Mouse (Mus musculus): Measurements from ENCODE around the gene Cd274.
"Not testable (repeated sequence)": the region's sequence is repeated elsewhere in the genome, so short reads cannot be mapped to it uniquely, and the experiment has no call there.

Gene Cd274

DNA sequence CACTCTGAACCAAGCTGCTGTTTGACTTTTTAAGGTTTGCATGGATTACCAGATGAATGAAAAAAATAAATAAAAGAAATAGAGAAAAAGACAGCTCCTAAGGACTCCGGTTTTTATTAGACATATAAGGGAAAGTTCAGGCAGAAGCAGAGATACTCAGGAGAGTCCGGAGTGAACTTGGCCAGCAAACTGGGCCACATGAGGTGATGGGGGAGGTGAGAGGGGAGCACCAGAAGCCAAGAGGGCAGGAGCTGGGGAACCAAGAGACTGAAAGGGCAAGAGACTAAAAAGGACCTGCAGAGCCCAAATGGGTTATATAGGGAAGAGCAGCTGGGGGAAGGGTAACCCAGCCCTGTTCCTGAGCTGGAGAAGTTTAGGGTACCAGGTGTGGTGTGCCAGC is 27.5 kb downstream of the Cd274 start:
- no peak for DNase-seq (ENCODE audit: low spot score in 2 of 2)

DNA sequence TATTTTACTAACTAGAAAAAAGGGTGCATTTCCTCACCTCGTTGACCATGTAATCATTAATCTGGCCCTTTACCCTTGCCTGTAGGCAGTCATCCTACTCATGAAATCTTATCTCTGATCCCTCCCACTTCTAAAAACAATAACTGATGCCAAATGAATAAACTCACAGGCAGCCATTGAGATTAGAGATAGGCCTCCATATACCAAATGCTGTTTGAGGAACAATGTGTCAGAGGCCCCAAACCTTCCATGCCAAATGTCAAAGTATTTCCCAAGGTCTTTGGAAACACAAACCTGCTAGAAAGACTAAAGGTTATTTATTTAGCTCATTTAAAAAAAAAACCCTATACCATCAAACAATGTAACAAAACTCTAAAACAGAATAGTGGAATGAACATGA is 29.1 kb downstream of the Cd274 start:
- no peak for DNase-seq (ENCODE audit: low spot score in 2 of 2)

DNA sequence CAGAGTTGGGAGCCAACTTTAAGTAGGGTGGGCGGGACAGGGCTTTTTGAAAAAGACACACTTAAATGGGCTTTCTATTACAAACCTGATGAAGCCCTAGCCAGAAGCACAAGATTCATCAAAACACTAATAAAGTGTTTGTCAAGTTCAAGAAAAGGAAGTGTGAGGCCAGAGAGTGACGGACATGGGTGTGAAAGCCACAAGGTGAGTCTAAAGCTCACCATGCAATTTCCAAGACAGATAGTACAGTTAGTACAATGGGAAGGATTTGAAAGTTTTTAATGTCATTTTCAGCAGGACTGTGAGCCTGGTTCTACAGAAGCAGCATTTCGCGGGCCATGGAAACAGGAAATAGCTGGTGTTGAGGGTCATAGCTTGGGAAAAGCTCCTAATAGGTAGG is 32.5 kb downstream of the Cd274 start:
- no peak for DNase-seq (ENCODE audit: low spot score in 2 of 2)

DNA sequence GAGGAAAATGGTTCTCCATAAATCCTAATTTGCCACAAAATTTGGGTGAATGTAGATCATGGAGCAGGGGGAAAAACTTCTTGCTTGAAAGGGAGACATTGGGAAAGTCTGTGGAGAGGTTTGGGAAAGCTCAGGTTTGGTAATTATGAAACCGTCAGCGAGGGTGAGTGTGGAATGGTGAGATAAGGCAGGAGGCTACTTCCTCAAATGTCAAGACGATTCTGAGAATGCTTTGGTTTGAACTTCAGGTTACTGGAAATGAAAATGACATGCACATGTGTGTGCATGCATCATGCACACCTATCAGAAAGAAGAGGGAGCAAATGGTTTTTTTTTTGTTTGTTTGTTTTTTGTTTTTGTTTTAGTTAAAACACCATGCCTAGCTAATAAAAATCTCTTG is 33.2 kb downstream of the Cd274 start:
- DNase-seq (ENCODE audit: low spot score in 2 of 2), result no peak

DNA sequence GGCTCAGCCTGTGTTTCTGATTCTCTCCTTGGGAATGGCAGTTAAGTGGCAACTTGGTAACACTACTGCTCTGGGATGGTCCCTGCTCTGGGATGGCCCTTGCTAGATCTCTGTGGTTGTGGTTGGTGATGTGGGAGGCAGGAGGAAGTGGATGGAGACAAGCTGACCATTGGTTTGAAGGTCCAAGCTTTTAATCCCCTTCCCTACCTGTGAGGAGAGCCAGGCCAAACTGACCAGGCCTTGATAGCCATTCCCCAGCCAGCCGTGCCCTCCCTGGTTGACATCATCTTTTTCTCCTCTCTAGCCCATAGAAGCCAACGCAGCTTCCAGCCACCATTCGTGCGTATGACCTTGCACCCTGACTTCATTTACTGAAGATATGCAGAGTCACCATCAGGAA is 35.4 kb downstream of the Cd274 start:
- DNase-seq (ENCODE audit: low spot score in 2 of 2), result no peak

DNA sequence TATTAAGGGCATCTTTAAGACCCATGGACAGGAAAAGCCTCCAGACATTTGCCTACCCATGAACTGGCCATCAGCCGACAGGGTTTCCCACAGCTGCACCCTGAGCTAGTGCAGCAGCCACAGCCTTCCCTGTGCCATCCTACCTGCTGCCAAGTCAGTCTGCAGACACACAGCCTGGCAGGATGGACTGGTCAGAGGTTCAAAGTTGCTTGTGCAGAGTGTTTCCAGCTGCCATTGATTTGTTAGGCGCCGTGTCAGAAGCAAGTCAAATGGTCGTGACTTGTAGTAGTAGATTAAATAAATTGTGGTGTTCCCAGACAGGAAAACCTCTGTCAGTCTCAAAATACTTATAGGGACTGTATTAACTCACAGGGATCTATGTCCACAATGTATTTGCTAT is 36.0 kb downstream of the Cd274 start:
- DNase-seq (ENCODE audit: low spot score in 2 of 2), result no peak

DNA sequence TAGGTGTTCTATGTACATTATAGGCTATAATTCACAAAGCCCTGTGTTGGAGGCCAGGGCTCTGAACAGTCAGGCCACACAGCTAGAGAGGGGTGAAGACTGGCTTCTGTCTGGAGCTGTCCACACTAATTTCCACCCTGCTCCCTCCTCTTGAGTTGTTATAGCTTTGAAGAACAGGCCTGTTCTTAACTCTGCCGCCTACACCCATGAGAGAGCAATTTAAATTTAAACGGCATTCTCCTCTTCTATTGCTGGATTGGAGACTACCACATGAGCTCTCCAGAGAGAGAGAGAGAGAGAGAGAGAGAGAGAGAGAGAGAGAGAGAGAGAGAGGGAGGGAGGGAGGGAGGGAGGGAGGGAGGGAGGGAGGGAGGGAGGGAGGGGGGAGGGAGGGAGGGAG is 38.1 kb downstream of the Cd274 start:
- DNase-seq (ENCODE audit: low spot score in 2 of 2), result no peak

DNA sequence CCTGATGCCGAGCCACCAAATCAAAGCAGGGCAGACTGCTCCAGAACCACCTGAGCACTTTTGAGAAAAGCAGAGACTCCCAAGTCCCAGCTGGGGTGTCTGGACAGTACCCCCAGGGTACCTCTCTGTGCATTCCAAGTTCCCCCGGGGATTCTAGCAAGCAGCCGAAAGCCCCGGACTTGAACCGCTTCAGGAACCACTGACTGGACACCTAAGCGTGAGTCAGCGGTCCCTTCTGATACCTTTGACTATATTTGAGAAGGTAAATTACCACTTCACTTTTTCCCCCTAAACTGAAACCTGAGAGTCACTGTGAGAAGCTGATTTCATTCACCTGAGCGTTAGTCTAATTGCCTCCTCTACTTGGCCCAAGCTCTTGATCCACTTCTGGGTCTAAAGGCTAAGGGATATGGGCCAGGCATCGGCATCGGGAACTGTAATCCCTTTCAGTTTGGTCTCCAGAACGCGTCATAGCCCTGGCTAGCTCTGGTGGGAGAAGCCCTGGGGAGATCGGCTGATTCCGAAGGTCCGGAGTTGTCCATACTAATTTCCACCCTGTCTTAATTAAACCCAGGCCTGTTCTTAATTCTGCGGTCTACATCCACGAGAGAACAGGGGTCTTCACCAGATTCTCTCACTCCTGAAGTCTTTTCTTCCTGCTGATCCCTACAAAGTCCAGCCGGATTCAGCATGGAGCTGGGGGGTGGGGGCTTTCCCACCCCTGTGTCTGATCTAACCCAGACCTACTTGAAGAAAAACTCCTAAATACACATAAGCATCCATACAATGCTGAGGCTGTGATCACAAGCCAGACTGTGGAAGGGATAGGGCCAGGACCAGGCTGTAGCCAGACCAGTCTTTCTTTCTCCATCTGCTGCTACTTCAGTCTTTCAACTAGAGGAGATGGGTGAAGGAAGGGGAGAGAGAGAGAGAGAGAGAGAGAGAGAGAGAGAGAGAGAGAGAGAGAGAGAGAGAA is 39.1 kb downstream of the Cd274 start:
- DNase-seq (ENCODE audit: low spot score in 2 of 2), result no peak

DNA sequence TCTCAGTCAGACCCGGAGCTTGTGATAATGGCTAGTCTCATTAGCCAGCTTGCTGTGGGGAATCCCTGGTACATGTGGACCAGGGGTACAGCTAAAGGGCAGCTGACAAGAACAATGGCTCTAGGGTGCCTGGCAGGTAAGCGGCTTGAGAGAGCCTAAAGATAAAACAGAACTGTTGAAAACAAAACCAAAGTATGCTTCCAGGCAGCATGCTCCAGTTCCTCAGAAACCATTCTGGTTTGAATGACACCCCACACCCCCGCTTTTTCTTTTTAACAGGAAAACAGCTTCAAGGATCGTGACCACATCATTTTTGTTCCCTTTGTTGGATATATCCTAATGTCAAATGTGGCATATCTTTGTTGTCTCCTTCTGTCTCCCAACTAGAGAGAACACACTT is 43.4 kb downstream of the Cd274 start, which contains the start of gene Pdcd1lg2:
Pdcd1lg2 (plus strand) TSS at position 301 of the 400 bp plus-strand sequence.
- DNase-seq (ENCODE audit: low spot score in 2 of 2), result no peak

DNA sequence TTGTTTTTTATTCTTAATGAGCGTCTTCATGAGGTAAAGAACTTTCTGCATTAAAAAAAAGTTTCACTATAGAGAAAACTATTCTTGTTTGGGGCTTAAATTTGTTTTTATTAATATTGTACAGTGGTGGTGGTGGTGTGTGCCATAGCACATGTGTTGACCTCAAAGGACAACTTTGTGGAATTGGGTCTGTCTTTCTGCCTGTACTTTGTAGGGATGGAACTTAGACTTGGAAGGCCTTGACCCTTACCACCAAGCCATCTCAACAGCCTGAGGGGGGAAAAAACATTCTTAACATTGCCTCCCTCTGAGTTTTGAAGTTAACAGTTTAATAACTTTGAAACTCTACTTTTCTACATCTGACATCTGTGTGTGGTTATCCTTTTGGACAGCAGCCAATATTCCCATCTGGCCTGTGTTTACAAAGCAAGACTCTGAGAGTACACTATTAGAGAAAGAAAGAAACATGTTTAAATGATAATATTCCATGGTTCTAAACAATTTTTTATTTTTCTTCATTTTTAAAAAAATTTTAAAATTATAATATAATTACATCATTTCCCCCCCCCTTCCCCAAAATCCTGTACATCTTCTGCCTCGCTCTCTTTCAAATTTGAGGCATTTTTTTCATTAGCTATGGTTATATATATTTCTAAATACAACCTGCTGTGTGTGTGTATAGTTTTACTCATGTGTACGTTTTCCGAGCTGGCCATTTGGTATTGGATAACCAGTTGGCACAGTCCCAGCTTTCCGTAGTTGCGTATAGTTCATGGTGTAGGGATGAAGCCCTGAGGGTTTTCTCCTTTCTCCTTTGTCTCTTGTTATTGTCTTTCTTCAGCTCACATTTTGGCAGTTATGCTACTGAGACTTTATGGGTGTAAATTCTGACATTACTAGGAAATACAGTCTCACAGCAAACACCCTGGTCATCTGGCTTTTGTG is 45.5 kb downstream of the Cd274 start:
- DNase-seq (ENCODE audit: low spot score in 2 of 2), result peak in 1 of 2 experiments; percentile 21

DNA sequence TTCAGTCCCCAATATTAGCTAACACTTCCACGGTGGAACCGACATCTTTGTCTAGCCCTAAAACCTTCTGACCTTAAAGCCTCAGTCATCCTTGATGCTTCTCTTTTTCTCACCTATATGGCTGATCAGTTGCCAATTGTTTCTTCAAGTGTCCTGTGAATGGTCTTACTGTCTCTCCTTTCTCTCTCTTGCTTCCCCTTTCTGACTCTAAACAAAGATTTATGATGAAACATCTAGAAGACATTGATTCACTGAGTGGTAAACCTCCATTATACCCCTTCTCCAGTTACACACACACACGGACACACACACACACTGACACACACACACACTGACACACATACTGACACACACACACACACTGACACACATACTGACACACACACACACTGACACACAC is 47.3 kb downstream of the Cd274 start:
- DNase-seq (ENCODE audit: low spot score in 2 of 2), result no peak

DNA sequence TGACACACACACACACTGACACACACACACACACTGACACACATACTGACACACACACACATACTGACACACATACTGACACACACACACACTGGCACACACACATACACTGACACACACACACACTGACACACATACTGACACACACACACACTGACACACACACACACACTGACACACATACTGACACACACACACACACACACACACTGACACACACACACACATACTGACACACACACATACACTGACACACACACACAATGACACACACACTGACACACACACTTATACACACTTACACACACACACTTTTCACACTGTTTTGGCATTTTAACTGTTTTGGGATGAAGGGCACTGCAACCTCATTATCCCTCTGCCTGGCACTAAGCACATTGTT is 47.7 kb downstream of the Cd274 start:
- not testable (repeated sequence) for DNase-seq (ENCODE audit: low spot score in 2 of 2)

DNA sequence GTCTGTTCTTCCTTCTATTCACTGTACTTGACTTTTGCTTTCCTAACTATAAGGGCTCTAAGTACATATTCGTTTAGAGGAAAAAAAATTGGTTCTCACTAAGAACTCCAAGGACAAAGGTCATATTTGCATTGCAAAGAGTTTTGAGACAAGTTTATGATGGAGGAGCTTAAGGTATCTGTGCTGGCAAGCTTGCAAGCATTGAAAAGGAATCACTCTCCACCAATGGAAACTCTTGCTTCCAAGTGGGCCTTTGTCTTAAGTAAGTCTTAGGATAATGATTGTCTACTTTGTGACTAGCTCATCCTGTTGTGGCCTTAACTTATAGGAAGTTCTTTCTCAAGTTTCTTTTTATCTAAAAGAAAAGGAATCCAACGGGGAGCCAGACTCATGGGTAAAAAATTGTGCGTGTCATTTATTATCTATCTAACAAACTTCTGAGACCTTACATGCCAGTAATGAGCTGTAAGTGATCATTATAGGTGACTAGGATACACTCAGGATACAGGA is 49.2 kb downstream of the Cd274 start:
- DNase-seq (ENCODE audit: low spot score in 2 of 2), result no peak

DNA sequence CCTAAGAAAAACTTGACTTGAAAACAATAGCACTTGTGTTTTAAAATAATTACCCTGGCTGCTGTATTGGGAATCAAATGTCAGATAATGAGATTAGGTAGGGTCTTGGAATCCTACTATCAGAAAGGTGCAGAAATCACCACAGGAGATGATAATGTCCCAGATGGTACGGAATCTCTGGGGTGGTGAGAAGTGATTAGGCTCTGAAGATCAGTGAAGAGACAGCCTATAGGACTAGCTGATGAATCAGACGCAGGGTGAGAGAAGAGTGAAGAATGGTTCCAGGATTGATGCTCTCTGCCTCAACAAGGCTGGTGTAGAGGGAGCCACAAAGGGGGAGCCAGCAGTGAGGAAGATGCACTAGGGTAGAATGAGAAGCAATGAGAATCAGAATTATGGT is 49.9 kb downstream of the Cd274 start:
- no peak for DNase-seq (ENCODE audit: low spot score in 2 of 2)

DNA sequence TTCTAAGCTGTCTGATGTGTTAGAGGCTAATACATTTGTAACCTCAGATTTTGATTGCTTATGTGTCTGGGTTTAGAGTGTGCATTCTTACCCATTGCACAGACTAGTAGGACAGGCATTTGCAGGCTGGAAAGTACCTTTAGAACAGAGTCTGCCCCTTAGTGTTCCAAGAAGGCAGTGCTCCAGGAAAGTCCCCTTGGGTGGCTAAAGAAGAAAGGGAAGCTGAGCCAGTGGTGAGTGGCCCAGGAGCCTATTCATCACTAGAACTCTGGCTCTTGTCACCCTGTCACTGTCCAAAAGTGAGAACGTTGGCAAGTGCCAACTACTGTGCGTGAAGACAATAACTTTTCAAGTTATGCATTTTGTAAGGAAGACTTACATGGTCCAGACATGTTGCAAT is 50.6 kb downstream of the Cd274 start:
- DNase-seq (ENCODE audit: low spot score in 2 of 2), result no peak

DNA sequence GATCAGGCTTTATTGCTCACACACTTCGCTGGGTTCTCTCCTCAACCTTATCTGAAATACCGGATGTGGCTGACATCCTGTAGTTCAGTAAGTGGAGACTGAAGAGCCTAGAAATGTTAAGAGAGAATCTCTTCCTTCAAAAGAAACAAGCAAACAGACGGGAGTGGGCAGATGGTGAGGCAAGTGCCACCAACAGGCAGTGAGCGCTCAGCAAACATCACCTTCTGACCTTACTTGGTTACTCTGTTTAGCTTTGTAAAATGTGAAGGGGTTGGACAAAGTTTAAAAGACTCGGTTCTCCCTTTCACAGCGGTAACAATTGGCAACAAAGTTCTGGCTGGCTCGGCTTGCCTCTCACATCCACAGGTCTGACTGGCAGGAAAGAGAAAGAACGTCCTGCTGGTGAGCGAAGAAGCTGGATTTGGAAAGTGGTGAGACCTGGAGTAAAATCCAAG is 51.4 kb downstream of the Cd274 start:
- DNase-seq (ENCODE audit: low spot score in 2 of 2), result peak; percentile 23 to 27

DNA sequence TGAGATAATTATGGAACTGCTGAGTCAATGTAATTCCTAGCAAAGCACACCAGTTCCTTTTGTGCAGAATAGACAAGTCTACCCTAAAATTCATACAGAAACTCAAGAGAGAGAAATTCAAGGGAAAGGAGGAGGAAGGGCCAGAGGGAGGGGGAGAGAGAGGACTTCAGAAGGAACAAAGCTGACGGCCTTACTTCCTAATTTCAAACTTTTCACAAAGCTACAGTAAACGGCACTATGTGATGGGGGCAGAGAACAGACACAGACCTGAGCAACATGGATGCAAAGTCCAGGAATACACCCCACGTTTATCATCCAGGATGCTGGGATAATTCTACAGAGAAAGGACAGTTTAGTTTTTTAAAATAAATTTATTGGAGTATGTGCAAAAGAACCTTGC is 52.3 kb downstream of the Cd274 start:
- no peak for DNase-seq (ENCODE audit: low spot score in 2 of 2)

DNA sequence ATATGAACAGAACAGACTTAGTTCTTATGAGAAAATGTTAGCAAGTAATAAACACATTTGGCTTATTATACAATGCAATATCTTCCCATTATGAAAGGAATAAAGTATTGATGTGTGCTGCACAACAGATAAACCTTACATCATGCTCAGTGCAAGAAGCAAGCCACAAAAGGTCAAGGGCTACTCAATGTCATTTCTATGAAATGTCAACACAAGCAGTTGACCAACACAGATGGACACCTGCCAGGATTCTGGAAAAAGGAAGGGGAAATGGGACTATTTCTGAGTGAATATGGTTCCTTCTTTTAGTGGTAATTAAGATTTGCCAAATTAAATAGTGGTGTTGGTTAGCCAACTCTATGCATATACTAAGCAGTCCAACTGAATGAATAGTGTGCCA is 52.7 kb downstream of the Cd274 start:
- DNase-seq (ENCODE audit: low spot score in 2 of 2), result peak in 1 of 2 experiments; percentile 21

DNA sequence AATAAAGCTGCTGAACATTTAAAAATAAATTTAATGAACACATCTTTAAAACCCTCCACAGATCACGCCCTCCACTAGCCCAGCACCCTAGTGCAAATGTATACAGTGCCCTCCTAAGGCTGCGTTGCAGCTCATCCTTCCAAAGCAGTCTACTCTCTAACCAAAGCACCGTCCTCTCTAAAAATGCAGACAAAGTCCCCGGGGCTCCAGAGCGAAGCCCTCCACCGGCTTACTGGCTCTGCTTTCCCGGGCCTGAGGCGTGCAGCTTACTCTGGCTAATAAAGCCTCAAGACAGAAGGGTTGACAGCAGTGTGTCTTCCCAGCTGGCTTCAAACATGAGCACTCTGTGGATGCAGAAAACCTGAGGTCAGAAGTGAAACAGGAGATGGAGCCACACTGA is 53.1 kb downstream of the Cd274 start:
- no peak for DNase-seq (ENCODE audit: low spot score in 2 of 2)

DNA sequence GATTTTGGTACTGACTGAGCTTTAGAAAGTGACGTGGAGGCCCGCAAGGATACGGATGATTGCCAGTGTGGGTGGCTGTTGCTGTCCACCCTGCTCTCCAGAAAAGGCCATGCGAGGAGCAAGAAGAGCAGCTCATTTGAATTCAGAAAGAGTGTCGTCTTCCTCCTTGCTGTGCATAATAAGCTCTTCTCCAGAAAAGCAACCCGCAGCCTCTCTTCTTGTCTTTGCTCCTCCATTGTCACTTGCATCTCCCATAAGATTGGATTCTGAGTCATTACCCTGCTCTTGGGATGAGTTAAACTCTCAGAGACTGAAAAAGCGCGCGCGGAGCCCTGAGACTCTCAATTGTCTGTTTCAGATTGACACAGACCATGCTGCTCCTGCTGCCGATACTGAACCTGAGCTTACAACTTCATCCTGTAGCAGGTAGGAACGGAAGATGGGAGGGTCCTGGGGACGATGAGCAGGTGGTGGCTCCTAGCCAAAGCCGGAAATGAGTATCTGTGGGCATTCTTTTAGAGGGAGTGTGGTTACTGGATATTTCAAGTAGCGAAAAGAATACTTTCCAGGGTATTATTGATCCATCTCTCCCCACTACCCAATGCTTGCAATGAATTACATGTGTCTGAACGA is 54.9 kb downstream of the Cd274 start:
- DNase-seq (ENCODE audit: low spot score in 2 of 2), result no peak

DNA sequence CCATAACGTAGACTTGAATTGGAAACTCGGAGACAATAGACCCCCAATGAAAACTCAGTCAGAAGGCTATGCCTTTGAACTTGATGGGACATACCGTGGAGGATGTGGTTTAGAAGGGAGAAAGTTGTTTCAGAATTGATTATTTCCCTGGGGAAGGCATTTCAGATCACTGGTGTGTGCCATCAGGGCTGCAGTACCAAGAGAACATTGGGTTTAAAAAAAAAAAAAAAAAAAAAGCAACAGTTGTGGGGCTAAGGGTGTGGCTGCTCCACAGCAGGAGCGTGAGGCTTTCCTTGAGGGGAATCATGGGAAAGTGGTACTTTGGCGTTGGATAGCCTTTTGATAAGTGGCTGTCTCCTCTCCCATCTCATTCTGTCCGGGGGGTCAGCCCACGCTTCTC is 55.5 kb downstream of the Cd274 start:
- no peak for DNase-seq (ENCODE audit: low spot score in 2 of 2)

DNA sequence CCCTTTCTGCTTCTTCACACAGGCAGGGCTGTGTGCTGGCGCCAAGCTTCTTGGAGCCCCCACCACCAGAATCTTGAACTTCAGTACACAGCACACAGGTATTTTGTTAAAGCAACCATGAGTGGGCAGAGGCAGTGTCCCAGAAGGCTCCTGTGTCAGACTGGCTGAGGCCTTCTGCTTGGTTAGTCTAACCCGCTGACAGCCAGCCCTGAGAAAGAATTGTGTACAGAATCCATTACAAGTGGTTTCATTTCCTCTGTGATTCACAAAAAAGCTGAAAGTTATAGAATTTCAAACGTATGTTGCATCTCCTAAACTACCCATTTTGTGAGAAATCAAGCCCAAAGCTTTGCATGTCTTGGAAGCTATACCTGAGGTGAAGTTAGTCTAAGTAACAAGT is 63.3 kb downstream of the Cd274 start:
- DNase-seq (ENCODE audit: low spot score in 2 of 2), result no peak

Measured in heart, adult 9 months (tissue).